Comparison of ENCODE assay signal across 8 mouse cellular contexts in the genomic region with DNA sequence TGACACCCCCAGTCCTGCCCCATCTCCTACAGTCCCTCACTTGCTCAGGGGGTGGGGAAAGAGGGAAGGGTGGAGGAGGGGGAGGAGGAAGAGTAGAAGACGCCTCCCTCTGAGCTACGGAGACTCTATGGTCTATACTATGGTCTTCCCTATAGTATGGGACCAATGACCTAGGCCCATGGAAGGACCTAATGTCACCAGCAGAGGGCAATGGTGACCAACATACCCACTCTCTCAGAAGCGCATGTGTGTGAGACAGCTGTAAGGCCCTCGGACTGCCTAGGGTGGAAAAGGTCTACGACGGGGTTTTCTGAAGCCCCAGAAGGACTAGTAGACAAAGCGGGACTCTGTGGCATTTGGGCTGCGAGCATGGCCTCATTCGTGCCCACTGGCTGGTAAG. TPM values are rescaled to one million over a fixed set of nuclear protein-coding genes. Genes with fewer than 3 reads are reported as not detected.
DNase-seq lines count a peak whose midpoint lies in the region; ATAC-seq and TF ChIP-seq lines count a peak whose summit lies in the region.

No protein-coding gene starts in this region.

- H3K27ac ChIP-seq in hindbrain, embryonic 12.5 days: no peak overlapping the region
- no peak overlapping the region for H3K27ac ChIP-seq in hindbrain, embryonic 16.5 days (ENCODE audit: low read depth, low read length)
- H3K27ac ChIP-seq in ES-E14 (ENCODE audit: insufficient read depth, low read depth, low read length, poor library complexity, severe bottlenecking): no peak overlapping the region

- H3K36me3 ChIP-seq in hindbrain, embryonic 12.5 days: no peaks in the 10 kb centered on the region
- no peaks in the 10 kb centered on the region for H3K36me3 ChIP-seq in hindbrain, embryonic 16.5 days (ENCODE audit: control insufficient read depth, insufficient read depth, low read length)
- no peaks in the 10 kb centered on the region for H3K36me3 ChIP-seq in ES-E14 (ENCODE audit: control insufficient read depth, insufficient read depth, low read length, poor library complexity, severe bottlenecking)

- no peaks in the 10 kb centered on the region; the same call in 1 of the 2 replicates for H3K4me1 ChIP-seq in hindbrain, embryonic 12.5 days
- no peaks in the 10 kb centered on the region for H3K4me1 ChIP-seq in hindbrain, embryonic 16.5 days (ENCODE audit: control insufficient read depth, insufficient read depth, low read depth, low read length)
- no peaks in the 10 kb centered on the region for H3K4me1 ChIP-seq in ES-E14 (ENCODE audit: control insufficient read depth in 2 of 2, insufficient read depth in 2 of 2, low read length in 2 of 2, poor library complexity in 1 of 2)

- WGBS in hindbrain, embryonic 12.5 days: 44% methylated on average over 9 of the region's 9 CpGs
- 51% methylated on average over 9 of the region's 9 CpGs for WGBS in hindbrain, embryonic 16.5 days

- H3K9me3 ChIP-seq in hindbrain, embryonic 12.5 days (replicated peaks): 0 out of 2 replicates have a peak, but pooled peaks cover 4% of the 10 kb centered on the region
- no peaks in the 10 kb centered on the region for H3K9me3 ChIP-seq in hindbrain, embryonic 16.5 days (ENCODE audit: control insufficient read depth, low read length)
- no peaks in the 10 kb centered on the region for H3K9me3 ChIP-seq in ES-E14 (ENCODE audit: control insufficient read depth, insufficient read depth, low read depth, low read length)

- no peak overlapping the region for H3K4me2 ChIP-seq in hindbrain, embryonic 12.5 days (replicated peaks)
- H3K4me2 ChIP-seq in hindbrain, embryonic 16.5 days (ENCODE audit: low read length): no peak overlapping the region

- H3K4me3 ChIP-seq in hindbrain, embryonic 12.5 days: no peak overlapping the region
- no peak overlapping the region for H3K4me3 ChIP-seq in hindbrain, embryonic 16.5 days (ENCODE audit: low read length)
- no peak overlapping the region for H3K4me3 ChIP-seq in ES-E14 (ENCODE audit: insufficient read depth in 1 of 2, low read depth in 1 of 2, low read length in 2 of 2, poor library complexity in 1 of 2, severe bottlenecking in 1 of 2)

- DNase-seq in ES-E14 (ENCODE audit: low read depth, low spot score): peak; percentile 37
- DNase-seq in right cerebral cortex, adult 2 months (ENCODE audit: low spot score in 2 of 2): no peak
- no peak for DNase-seq in cerebellum, postnatal 25 days

- ATAC-seq in hindbrain, embryonic 12.5 days (ENCODE audit: low FRiP score): peak; percentile 35; the same call in 1 of the 2 replicates
- no peak for ATAC-seq in hindbrain, embryonic 16.5 days
- peak; percentile 95 for ATAC-seq in granulocyte monocyte progenitor cell, adult 5-6 weeks (replicated peaks; ENCODE audit: poor library complexity, severe bottlenecking)
- ATAC-seq in megakaryocyte-erythroid progenitor cell, adult 5-6 weeks (replicated peaks; ENCODE audit: low FRiP score, low TSS enrichment, poor library complexity, severe bottlenecking): peak; percentile 94
- ATAC-seq in frontal cortex, adult (ENCODE audit: low TSS enrichment): no peak

- in situ Hi-C loops in ES-E14 (cut with MboI; ENCODE audit: low sequenced_read_pairs in 2 of 2, unreplicated experiment in 2 of 2): loop anchor here in 1 of 2 experiments (25.0 kb wide), 1 partner anchor 367 kb away; no protein-coding TSS in a partner anchor

- H3K9ac ChIP-seq in hindbrain, embryonic 12.5 days: no peak overlapping the region
- H3K9ac ChIP-seq in hindbrain, embryonic 16.5 days (ENCODE audit: low read depth, low read length): no peak overlapping the region
- H3K9ac ChIP-seq in ES-E14 (ENCODE audit: insufficient read depth, low read depth, low read length, poor library complexity, severe bottlenecking): no peak overlapping the region

- 0 out of 2 replicates have a peak, but pooled peaks cover 5% of the 10 kb centered on the region for H3K27me3 ChIP-seq in hindbrain, embryonic 12.5 days
- no peaks in the 10 kb centered on the region for H3K27me3 ChIP-seq in hindbrain, embryonic 16.5 days (replicated peaks; ENCODE audit: control insufficient read depth, insufficient read depth, low read length)

TF ChIP-seq in ES-E14, 5 proteins besides CTCF, POLR2A, EP300 and RAD21:
- TF ChIP-seq CHD2 (IDR thresholded peaks at IDR 0.05; ENCODE audit: low read depth, low read length) (no peak), ZNF384 (IDR thresholded peaks at IDR 0.05; ENCODE audit: low read depth, low read length) (no peak), MAFK (IDR thresholded peaks at IDR 0.05; ENCODE audit: insufficient read depth, low read depth, low read length) (no peak), HCFC1 (IDR thresholded peaks at IDR 0.05; ENCODE audit: borderline replicate concordance, insufficient read depth, low read length) (no peak), ZC3H11A (IDR thresholded peaks at IDR 0.05; ENCODE audit: borderline replicate concordance, low read depth, low read length) (no peak)

RNA-seq across cellular contexts. Expression of gene Ankrd60, which starts 24.3 kb away (rescaled TPM):
- polyA plus RNA-seq in hindbrain, embryonic 12.5 days (2016; fragmentation: Nextera tagmentation; extraction: Ambion mirVana): not detected in 2 replicates
- polyA plus RNA-seq in hindbrain, embryonic 16.5 days (2015; fragmentation: Nextera tagmentation; extraction: Ambion mirVana): not detected in 2 replicates
- total RNA-seq in ES-E14 (2012; rRNA removed): not detected in 2 replicates
- not detected in 2 replicates for total RNA-seq in granulocyte monocyte progenitor cell, adult 5-6 weeks (2014; fragmentation: Nextera tagmentation)
- not detected in 2 replicates for total RNA-seq in granulocyte monocyte progenitor cell, adult 5-6 weeks (2017)
- total RNA-seq in megakaryocyte-erythroid progenitor cell, adult 5-6 weeks (2014; fragmentation: Nextera tagmentation): not detected in 2 replicates
- total RNA-seq in megakaryocyte-erythroid progenitor cell, adult 5-6 weeks (2017): not detected in 2 replicates

RNA-seq across cellular contexts. Expression of gene 1700021F07Rik, which starts 31.5 kb away (rescaled TPM):
- polyA plus RNA-seq in hindbrain, embryonic 12.5 days (2016; fragmentation: Nextera tagmentation; extraction: Ambion mirVana): not detected in 2 replicates
- polyA plus RNA-seq in hindbrain, embryonic 16.5 days (2015; fragmentation: Nextera tagmentation; extraction: Ambion mirVana): not detected in 2 replicates
- total RNA-seq in ES-E14 (2012; rRNA removed): not detected in 2 replicates
- total RNA-seq in granulocyte monocyte progenitor cell, adult 5-6 weeks (2014; fragmentation: Nextera tagmentation): not detected in 2 replicates
- not detected in 2 replicates for total RNA-seq in granulocyte monocyte progenitor cell, adult 5-6 weeks (2017)
- total RNA-seq in megakaryocyte-erythroid progenitor cell, adult 5-6 weeks (2014; fragmentation: Nextera tagmentation): not detected in 2 replicates
- total RNA-seq in megakaryocyte-erythroid progenitor cell, adult 5-6 weeks (2017): not detected in 2 replicates

Comparison
In these comparisons a context has a peak if more than half of its experiments do, and no peak if none do; other contexts are left out.
1. ATAC-seq: peak in hindbrain, embryonic 12.5 days (single experiment), granulocyte monocyte progenitor cell, adult 5-6 weeks (single experiment) and megakaryocyte-erythroid progenitor cell, adult 5-6 weeks (single experiment); none in hindbrain, embryonic 16.5 days (single experiment) and frontal cortex, adult (single experiment).